Mouse (Mus musculus): ENCODE data around the gene Elavl2.

Gene Elavl2

DNA sequence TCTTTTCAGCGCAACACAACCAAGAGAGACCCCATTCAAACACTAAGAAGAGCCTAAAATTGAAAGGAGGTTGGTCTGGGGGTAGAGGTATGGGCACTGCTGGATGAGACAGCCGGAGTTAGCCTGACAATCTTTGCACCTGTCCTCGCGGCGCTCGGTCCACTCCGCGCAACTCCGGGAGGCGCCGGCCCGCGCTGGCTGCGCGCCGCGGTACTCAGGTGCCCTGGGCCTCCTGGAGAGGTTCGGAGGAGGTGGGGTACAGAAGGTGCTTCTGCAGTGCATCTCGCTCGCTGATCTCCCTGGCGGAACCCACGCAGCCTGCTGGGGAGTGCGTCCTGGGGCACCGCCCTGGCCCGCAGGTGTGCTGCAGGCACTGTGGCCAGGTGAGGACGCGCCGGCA is at the start of gene Elavl2:
Elavl2 (minus strand) TSS at position 363 of the 400 bp plus-strand sequence.
- 0 out of 2 replicates have a peak, but pooled peaks have one; percentile 55 for ATAC-seq (ENCODE audit: low TSS enrichment)

- no peak for ATAC-seq (ENCODE audit: low TSS enrichment)
Observed at GRCm38 (mm10) chr4:91447887-91448286, 47.3 kb upstream of the Elavl2 start.

GRCm38 (mm10) chr4:91415582-91415981 is 15.0 kb upstream of the Elavl2 start:
- no peak for ATAC-seq (ENCODE audit: low TSS enrichment)

DNA sequence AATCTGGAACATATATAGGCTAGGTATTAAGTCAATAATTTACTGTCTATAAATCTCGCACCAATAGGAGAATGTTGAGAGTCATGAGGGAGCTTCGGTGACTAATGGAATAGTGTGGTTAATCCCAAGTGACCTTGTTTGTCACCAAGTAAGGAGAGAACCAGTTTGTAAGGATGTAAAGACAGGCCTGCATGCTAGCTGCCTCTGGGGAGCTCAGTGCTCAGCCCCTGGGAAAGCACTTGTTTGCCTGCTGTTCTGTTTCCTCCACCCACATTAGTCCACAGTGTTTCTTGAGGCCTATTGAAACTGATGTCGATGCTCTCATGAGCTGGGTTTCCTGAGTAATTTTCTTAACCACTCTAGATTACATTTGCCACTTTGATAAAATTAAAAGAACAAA is 4.5 kb upstream of the Elavl2 start:
- no peak for ATAC-seq (ENCODE audit: low TSS enrichment)

DNA sequence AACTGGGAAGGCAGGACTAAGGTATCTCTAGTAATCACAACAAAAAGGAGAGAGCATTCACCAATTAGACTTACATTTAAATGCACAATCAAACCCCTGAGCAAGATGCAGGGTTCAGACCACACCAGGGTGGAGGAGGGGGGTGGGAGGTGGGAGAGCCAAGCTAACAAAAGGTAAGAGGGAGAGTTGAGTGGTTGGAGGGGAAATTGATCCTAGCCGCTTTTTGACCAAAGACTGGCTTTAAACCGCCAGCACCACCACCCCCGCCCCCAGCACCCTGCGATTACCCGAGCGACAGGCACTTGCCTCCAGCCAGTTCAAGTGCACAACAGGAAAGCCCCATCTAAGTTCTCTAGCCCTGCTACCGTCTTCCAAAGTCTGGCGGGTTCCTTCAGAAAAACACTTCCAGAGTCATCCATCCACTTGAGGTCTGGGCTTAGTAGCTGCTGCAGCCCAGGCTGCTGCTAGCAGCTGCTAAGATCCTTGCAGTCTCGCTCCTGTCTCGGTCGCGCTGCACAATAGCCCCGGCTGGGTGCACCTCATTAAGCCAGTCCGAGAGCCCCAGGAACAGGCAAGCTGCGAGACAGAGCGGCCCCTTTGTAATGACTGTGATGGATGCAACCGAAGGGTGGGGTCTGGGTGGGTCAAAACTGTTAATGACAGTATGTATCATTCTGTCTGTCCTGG is 932 bp downstream of the Elavl2 start:
- peak; percentile 91 for ATAC-seq (ENCODE audit: low TSS enrichment)

GRCm38 (mm10) chr4:91391987-91392598 is 8.5 kb downstream of the Elavl2 start:
- ATAC-seq (ENCODE audit: low TSS enrichment): peak; percentile 65

- no peak for ATAC-seq (ENCODE audit: low TSS enrichment)
Observed at GRCm38 (mm10) chr4:91387701-91388100, 12.9 kb downstream of the Elavl2 start.

GRCm38 (mm10) chr4:91381201-91381627 is 19.4 kb downstream of the Elavl2 start:
- peak; percentile 45 for ATAC-seq (ENCODE audit: low TSS enrichment)

- ATAC-seq (ENCODE audit: low TSS enrichment): no peak
Observed at GRCm38 (mm10) chr4:91380341-91381117, 20.1 kb downstream of the Elavl2 start.

DNA sequence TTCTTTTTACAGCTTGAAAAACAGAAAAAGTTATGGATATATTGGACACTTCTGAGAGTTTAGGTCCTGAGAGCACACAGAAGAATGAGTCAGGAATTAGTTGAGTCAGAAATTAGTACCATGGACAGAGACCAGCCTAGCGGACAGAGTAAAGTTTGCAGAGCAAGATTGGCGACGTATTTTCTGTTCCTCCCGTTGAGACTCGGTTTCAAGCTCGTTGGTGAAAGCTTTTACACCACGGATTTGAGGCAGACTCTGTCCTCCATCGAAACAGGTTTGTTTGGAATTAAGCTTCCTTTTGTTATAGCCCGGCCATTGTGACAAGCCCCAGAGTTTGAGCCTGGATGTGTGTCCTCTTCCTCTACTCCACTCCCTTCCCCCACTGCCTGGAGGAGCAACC is 21.0 kb downstream of the Elavl2 start:
- no peak for ATAC-seq (ENCODE audit: low TSS enrichment)

DNA sequence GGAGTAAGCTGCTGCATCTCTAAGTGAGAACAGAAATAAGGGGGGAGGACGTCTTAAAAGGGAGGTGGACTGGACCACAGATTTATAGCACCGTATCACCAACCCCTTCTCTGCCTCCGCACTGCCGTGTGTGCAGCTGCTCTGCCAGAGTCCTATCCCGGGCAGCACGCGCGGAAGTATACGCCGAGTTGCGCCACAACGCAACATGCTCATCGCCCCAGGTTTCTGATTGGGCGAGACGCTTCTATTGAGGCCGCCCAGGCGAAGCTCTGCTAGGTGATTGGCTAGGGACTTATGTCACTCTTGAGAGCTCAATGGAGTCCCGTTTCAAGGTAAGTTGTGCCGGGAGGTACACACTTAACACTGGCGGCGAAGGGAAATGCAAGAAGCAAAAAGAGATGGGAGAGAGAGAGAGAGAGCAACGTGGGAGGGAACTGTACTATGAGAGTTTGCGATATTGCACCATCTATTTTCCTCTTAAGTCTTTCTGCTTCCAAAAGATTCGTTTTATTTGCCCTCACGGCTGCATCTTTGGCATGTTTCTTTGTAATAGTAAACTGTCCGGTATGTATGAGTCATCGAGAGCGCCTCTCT is 24.2 kb downstream of the Elavl2 start:
- ATAC-seq (ENCODE audit: low TSS enrichment): peak; percentile 90

GRCm38 (mm10) chr4:91375372-91375687 is 25.3 kb downstream of the Elavl2 start:
- no peak for ATAC-seq (ENCODE audit: low TSS enrichment)

- ATAC-seq (ENCODE audit: low TSS enrichment): peak; percentile 21
Observed at GRCm38 (mm10) chr4:91374571-91375371, 25.8 kb downstream of the Elavl2 start.

GRCm38 (mm10) chr4:91372844-91373243 is 27.7 kb downstream of the Elavl2 start:
- no peak for ATAC-seq (ENCODE audit: low TSS enrichment)

GRCm38 (mm10) chr4:91371819-91372215 is 28.8 kb downstream of the Elavl2 start:
- ATAC-seq (ENCODE audit: low TSS enrichment): peak; percentile 39

DNA sequence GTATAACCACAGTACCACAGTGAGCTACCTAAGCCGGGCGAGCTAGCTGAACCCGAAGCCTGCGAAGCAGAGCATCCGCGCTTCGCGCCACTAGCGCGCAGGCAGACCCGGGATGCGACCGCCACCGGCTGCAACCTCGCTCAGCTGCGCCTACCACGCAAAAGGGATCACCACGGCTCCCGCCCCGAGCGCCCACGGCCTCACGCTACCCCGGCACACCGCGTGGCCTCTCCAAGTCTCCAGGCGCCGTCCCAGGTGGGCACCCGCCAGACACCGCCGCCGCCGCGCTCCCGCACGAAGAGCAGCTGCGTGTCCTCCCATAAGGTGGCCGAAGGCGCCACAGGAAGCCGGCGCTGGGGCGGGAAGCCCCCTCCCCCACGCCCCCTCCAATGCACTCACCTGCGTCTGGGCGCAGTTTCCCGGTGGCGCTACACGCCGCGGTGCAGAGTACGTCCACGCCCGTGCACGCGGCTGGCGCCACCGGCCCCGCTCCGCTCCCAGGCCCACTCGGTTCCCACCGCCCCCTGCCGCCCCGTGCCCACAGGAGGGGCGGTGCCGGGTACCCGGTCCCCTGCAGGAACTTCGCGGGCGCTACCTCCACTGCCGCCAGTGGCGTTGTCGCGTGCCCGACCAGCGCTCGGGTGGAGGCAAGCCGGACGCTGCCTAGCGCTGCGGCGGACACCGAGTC is 29.3 kb downstream of the Elavl2 start:
- peak; percentile 29 for ATAC-seq (ENCODE audit: low TSS enrichment)

DNA sequence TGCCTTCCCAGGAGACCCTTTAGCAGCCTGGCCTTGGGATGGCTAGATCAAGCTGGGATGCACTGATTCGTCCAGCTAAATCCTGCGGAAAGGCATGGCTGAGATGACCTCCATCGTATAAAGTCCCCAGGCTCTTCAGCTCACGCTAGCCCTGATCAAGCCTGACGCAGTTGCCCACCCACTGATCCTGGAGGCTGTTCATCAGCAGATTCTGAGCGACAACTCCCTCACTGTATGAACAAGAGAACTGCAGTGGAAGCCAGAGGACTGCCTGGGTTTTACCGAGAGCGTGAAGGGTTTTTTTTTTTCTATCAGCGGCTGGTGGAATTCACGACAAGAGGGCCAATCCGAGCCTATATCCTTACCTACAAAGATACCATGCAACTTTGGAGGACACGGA is 35.3 kb downstream of the Elavl2 start:
- ATAC-seq (ENCODE audit: low TSS enrichment): 0 out of 2 replicates have a peak, but pooled peaks have one; percentile 29

- ATAC-seq (ENCODE audit: low TSS enrichment): no peak
Observed at GRCm38 (mm10) chr4:91363963-91364362, 36.6 kb downstream of the Elavl2 start.

DNA sequence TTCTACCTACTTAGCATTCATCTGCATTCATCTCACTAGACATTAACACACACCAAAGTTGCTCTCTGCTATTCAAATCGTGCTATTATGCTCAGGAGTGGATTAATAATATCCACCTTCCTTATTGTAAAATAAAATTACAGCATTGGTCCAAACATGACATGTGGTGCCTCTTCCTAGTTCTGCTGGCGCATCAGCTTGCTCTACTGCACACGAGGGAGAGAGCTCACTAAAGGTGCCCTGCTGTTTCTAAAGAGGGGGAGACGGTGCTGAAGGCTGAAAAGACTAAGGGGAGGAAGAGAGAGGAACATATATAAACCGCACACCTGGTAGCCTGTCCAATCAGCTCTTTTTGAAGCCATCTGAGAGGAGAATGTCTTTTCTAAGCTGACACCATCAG is 38.1 kb downstream of the Elavl2 start:
- peak; percentile 22; the same call in 1 of the 2 replicates for ATAC-seq (ENCODE audit: low TSS enrichment)

DNA sequence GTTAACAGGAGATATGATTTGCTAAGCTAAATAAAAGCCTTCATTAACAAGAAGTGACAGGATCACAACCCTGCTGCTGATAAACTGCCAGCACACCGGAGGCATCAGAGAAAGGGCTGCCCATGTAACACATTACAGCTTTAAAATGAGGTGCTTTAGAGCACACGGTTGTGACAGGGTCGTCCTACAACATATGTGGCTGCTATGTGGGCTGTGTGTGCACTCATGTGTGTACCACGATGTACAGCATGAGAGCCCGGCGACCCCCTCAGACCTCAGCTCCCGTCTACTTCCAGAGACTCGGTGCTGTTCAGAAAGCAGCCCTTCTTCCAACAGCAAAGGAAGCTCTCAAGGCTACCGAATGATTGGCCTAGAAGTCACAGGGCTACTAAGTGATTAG is 47.4 kb downstream of the Elavl2 start:
- ATAC-seq (ENCODE audit: low TSS enrichment): no peak

DNA sequence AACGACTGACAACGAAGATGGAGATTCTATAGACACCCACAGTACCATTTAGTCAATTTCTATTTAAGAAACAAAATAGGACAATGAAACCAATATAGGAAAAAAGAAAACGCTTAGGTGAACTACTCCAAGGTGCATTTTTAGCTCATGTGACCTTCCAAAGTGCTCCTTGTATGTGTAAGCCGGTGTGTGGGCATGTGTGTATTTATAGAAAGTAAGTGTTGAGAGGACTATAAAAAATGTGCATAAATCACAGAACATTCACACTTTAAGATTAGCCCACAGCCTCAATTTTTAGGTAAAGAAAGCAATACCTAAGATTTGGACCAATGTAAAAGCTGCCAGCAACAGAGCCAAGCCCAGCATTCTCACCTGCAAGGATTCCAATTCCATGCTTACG is 51.0 kb downstream of the Elavl2 start:
- ATAC-seq (ENCODE audit: low TSS enrichment): peak; percentile 70
